Mouse (Mus musculus): Measurements from ENCODE around the gene Tbc1d30. TPM values are rescaled to one million over a fixed set of nuclear protein-coding genes. Genes with fewer than 3 reads are reported as not detected.

The Tbc1d30 gene
- polyA plus RNA-seq, 1 experiment from 2014 or later: 2.8 TPM

DNA sequence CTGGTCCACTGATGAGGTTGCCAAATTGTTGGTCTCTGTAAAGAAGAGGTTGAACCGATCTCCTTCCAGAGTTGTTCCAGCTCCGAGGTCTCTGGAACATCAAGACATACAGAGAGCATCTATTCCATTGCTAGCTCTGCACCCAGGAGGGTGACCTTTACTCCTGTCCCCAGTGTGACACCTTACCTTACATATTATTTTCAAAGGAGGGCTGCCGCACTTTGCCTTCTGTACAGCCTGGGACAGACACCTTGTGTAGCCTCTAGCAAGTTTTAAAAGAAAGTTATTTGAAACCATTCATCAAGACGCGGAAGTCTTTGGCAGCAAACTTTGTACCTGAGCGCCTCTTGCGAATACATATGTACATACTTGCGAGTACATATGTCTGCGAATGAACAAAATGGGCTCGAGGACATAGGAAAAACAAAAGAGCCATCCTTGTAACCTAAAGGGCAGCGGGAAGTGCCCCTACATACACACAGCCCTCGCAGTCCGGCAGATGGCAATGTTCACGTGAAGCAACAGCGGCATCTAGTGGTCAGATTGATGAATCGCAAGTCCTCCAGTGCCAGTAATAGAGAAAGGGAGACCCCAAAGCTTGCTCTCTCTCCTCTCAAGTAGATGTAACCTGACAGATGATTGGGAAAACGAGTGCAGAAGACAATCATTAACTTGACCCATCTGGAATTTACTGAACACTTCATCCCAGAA is 94.8 kb downstream of the Tbc1d30 start:
- no peak for ATAC-seq (ENCODE audit: insufficient number of reproducible peaks, insufficient read depth, low FRiP score, low TSS enrichment)
- Histone ChIP-seq H3K27me3 (0 out of 2 replicates have a peak, but pooled peaks cover 3% of the 10 kb centered on the region), H3K27ac (no peak overlapping the region), H3K9me3 (no peaks in the 10 kb centered on the region), H3K4me1 (peaks cover 2% of the 10 kb centered on the region; the same call in 1 of the 2 replicates), H3K4me3 (no peak overlapping the region), H3K4me2 (replicated peaks) (peak overlapping the region; percentile 31), H3K36me3 (no peaks in the 10 kb centered on the region), H3K9ac (no peak overlapping the region)
- WGBS: 22% methylated on average over 17 of the region's 17 CpGs

GRCm38 (mm10) chr10:121255465-121255864 is 95.6 kb downstream of the Tbc1d30 start:
- WGBS: 86% methylated on average over 5 of the region's 5 CpGs
- H3K36me3 ChIP-seq: no peaks in the 10 kb centered on the region
- H3K27ac ChIP-seq: no peak overlapping the region
- H3K4me2 ChIP-seq (replicated peaks): no peak overlapping the region
- 0 out of 2 replicates have a peak, but pooled peaks cover 3% of the 10 kb centered on the region for H3K27me3 ChIP-seq
- no peak for ATAC-seq (ENCODE audit: insufficient number of reproducible peaks, insufficient read depth, low FRiP score, low TSS enrichment)
- H3K9ac ChIP-seq: no peak overlapping the region
- peaks cover 8% of the 10 kb centered on the region; the same call in 1 of the 2 replicates for H3K4me1 ChIP-seq
- no peaks in the 10 kb centered on the region for H3K9me3 ChIP-seq
- H3K4me3 ChIP-seq: no peak overlapping the region

GRCm38 (mm10) chr10:121254343-121254742 is 96.7 kb downstream of the Tbc1d30 start:
- ATAC-seq (ENCODE audit: insufficient number of reproducible peaks, insufficient read depth, low FRiP score, low TSS enrichment): no peak
- no peaks in the 10 kb centered on the region for H3K9me3 ChIP-seq
- H3K4me2 ChIP-seq (replicated peaks): no peak overlapping the region
- H3K36me3 ChIP-seq: no peaks in the 10 kb centered on the region
- H3K27me3 ChIP-seq: 0 out of 2 replicates have a peak, but pooled peaks cover 3% of the 10 kb centered on the region
- WGBS: 86% methylated on average over 8 of the region's 8 CpGs
- no peak overlapping the region for H3K4me3 ChIP-seq
- no peak overlapping the region for H3K27ac ChIP-seq
- peaks cover 8% of the 10 kb centered on the region; the same call in 1 of the 2 replicates for H3K4me1 ChIP-seq
- H3K9ac ChIP-seq: no peak overlapping the region

GRCm38 (mm10) chr10:121252781-121253180 is 98.3 kb downstream of the Tbc1d30 start:
- Histone ChIP-seq H3K36me3 (no peaks in the 10 kb centered on the region), H3K9ac (no peak overlapping the region)

DNA sequence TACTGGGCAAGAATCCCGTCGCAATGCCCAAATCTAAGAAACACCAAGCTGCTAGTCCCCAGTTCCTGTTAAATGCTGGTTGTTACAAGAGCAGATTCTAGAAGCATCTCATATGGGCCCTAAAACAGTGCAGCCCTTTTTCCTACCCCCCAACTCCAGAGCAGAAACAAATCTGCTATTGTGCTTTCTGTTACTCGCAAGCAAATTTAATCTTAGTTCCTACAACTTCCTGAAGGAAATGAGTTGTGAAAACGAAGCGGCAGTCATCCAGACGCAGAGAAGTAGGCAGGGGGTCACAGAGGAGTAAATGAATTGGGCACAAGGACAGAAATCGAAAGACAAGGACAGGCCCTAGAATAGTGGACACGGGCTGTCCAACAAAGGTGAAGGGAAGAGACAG is 99.9 kb downstream of the Tbc1d30 start:
- Histone ChIP-seq H3K9me3 (no peaks in the 10 kb centered on the region), H3K27me3 (0 out of 2 replicates have a peak, but pooled peaks cover 3% of the 10 kb centered on the region), H3K4me2 (replicated peaks) (no peak overlapping the region), H3K36me3 (no peaks in the 10 kb centered on the region), H3K9ac (no peak overlapping the region), H3K4me1 (peaks cover 8% of the 10 kb centered on the region; the same call in 1 of the 2 replicates), H3K27ac (no peak overlapping the region), H3K4me3 (no peak overlapping the region)
- no peak for ATAC-seq (ENCODE audit: insufficient number of reproducible peaks, insufficient read depth, low FRiP score, low TSS enrichment)
- WGBS: 33% methylated on average over 8 of the region's 8 CpGs

More at GRCm38 (mm10) chr10:121252781-121253180, 98.3 kb downstream of the Tbc1d30 start:
- H3K27me3 ChIP-seq: 0 out of 2 replicates have a peak, but pooled peaks cover 3% of the 10 kb centered on the region
- no peaks in the 10 kb centered on the region for H3K9me3 ChIP-seq
- H3K4me3 ChIP-seq: no peak overlapping the region
- H3K27ac ChIP-seq: no peak overlapping the region
- H3K4me2 ChIP-seq (replicated peaks): no peak overlapping the region
- peaks cover 8% of the 10 kb centered on the region; the same call in 1 of the 2 replicates for H3K4me1 ChIP-seq
- 76% methylated on average over 7 of the region's 7 CpGs for WGBS
- ATAC-seq (ENCODE audit: insufficient number of reproducible peaks, insufficient read depth, low FRiP score, low TSS enrichment): no peak

DNA sequence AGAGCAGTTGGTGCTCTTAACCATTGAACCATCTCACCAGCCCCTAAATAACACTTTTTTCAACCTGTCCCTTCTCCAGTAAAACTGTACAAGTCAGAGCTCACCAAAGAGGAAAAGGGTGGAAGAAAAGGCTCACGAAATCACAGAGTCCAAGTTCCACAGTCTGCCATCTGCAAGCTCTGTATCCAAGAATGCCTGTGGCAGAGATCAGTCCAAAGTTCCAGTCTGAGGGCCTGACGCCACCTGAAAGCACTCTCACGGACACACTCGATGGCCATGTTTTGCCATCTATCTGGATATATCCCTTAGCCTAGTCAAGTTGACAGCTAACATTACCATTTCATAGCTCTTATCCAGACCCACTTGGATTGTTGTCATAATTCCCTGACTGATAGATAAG is 101.3 kb downstream of the Tbc1d30 start:
- H3K36me3 ChIP-seq: no peaks in the 10 kb centered on the region
- H3K4me1 ChIP-seq: peaks cover 8% of the 10 kb centered on the region; the same call in 1 of the 2 replicates
- no peak for ATAC-seq (ENCODE audit: insufficient number of reproducible peaks, insufficient read depth, low FRiP score, low TSS enrichment)
- no peaks in the 10 kb centered on the region for H3K9me3 ChIP-seq
- WGBS: 93% methylated on average over 4 of the region's 4 CpGs
- H3K4me2 ChIP-seq (replicated peaks): no peak overlapping the region
- H3K27ac ChIP-seq: no peak overlapping the region
- H3K4me3 ChIP-seq: no peak overlapping the region
- no peaks in the 10 kb centered on the region for H3K27me3 ChIP-seq
- H3K9ac ChIP-seq: no peak overlapping the region

GRCm38 (mm10) chr10:121247545-121247944 is 103.5 kb downstream of the Tbc1d30 start:
- no peaks in the 10 kb centered on the region for H3K27me3 ChIP-seq
- ATAC-seq (ENCODE audit: insufficient number of reproducible peaks, insufficient read depth, low FRiP score, low TSS enrichment): no peak
- WGBS: 91% methylated on average over 11 of the region's 11 CpGs
- no peak overlapping the region for H3K9ac ChIP-seq
- H3K4me2 ChIP-seq (replicated peaks): no peak overlapping the region
- H3K4me3 ChIP-seq: no peak overlapping the region
- H3K4me1 ChIP-seq: peaks cover 8% of the 10 kb centered on the region; the same call in 1 of the 2 replicates
- no peaks in the 10 kb centered on the region for H3K9me3 ChIP-seq
- H3K27ac ChIP-seq: no peak overlapping the region
- no peaks in the 10 kb centered on the region for H3K36me3 ChIP-seq

GRCm38 (mm10) chr10:121246971-121247370 is 104.1 kb downstream of the Tbc1d30 start:
- Histone ChIP-seq H3K4me2 (replicated peaks) (no peak overlapping the region), H3K27me3 (no peaks in the 10 kb centered on the region), H3K27ac (no peak overlapping the region), H3K4me3 (no peak overlapping the region), H3K36me3 (no peaks in the 10 kb centered on the region), H3K4me1 (peaks cover 8% of the 10 kb centered on the region; the same call in 1 of the 2 replicates), H3K9me3 (no peaks in the 10 kb centered on the region), H3K9ac (no peak overlapping the region)
- WGBS: 88% methylated on average over 21 of the region's 21 CpGs
- ATAC-seq (ENCODE audit: insufficient number of reproducible peaks, insufficient read depth, low FRiP score, low TSS enrichment): no peak

- WGBS: 73% methylated on average over 23 of the region's 23 CpGs
- no peak overlapping the region for H3K4me3 ChIP-seq
- H3K4me2 ChIP-seq (replicated peaks): no peak overlapping the region
- no peak overlapping the region for H3K27ac ChIP-seq
- no peaks in the 10 kb centered on the region for H3K27me3 ChIP-seq
- H3K4me1 ChIP-seq: no peaks in the 10 kb centered on the region
- H3K9me3 ChIP-seq: no peaks in the 10 kb centered on the region
- ATAC-seq (ENCODE audit: insufficient number of reproducible peaks, insufficient read depth, low FRiP score, low TSS enrichment): no peak
- H3K9ac ChIP-seq: no peak overlapping the region
- H3K36me3 ChIP-seq: no peaks in the 10 kb centered on the region
Measured at GRCm38 (mm10) chr10:121243373-121244207, 107.5 kb downstream of the Tbc1d30 start.

- 70% methylated on average over 10 of the region's 10 CpGs for WGBS
- H3K9ac ChIP-seq: no peak overlapping the region
- H3K9me3 ChIP-seq: no peaks in the 10 kb centered on the region
- H3K4me3 ChIP-seq: no peak overlapping the region
- ATAC-seq (ENCODE audit: insufficient number of reproducible peaks, insufficient read depth, low FRiP score, low TSS enrichment): no peak
- H3K4me1 ChIP-seq: no peaks in the 10 kb centered on the region
- H3K27me3 ChIP-seq: no peaks in the 10 kb centered on the region
- no peaks in the 10 kb centered on the region for H3K36me3 ChIP-seq
- H3K27ac ChIP-seq: no peak overlapping the region
- H3K4me2 ChIP-seq (replicated peaks): no peak overlapping the region
Measured at GRCm38 (mm10) chr10:121242596-121242995, 108.5 kb downstream of the Tbc1d30 start.

- Histone ChIP-seq H3K9me3 (no peaks in the 10 kb centered on the region), H3K27ac (no peak overlapping the region), H3K4me3 (no peak overlapping the region), H3K4me1 (no peaks in the 10 kb centered on the region), H3K36me3 (no peaks in the 10 kb centered on the region), H3K27me3 (no peaks in the 10 kb centered on the region), H3K9ac (no peak overlapping the region), H3K4me2 (replicated peaks) (no peak overlapping the region)
- WGBS: 84% methylated on average over 10 of the region's 10 CpGs
- no peak for ATAC-seq (ENCODE audit: insufficient number of reproducible peaks, insufficient read depth, low FRiP score, low TSS enrichment)
Measured at GRCm38 (mm10) chr10:121239065-121239464, 112.0 kb downstream of the Tbc1d30 start.

All from embryonic facial prominence, embryonic 12.5 days (tissue).